Mouse (Mus musculus) intestine, postnatal 0 days (tissue): ENCODE measurements at regions not wholly inside any gene's neighbourhood (a gene's known extent, or its start where the extent isn't known, plus 50 kb on each side); places are given as distances from the start of the nearest gene placed in this dataset.

ENCODE experiments used
- ATAC-seq: fragments of 200-750 bp; cut with Nextera tagmentation; 2 replicates; pipeline ENCODE4 v1.8.0; 2017; ENCODE audit warnings: mild to moderate bottlenecking, moderate TSS enrichment, moderate library complexity
- H3K27ac ChIP-seq: fragments of 300-500 bp; sonication (generic); 2 replicates; pipeline ENCODE4 v1.5.1; 2014; ENCODE audit warnings: mild to moderate bottlenecking, low read depth, low read length, moderate library complexity
- H3K27me3 ChIP-seq: fragments of 300-500 bp; sonication (generic); replicated peaks from 2 replicates; pipeline ENCODE4 v1.6.1; 2014; ENCODE audit warnings: low read length, mixed read lengths; ENCODE audit not compliant: control insufficient read depth, insufficient read depth
- H3K36me3 ChIP-seq: fragments of 300-500 bp; sonication (generic); 2 replicates; pipeline ENCODE4 v1.6.1; 2014; ENCODE audit warnings: mild to moderate bottlenecking, moderate library complexity; ENCODE audit not compliant: control insufficient read depth, insufficient read depth
- H3K4me1 ChIP-seq: fragments of 300-500 bp; sonication (generic); replicated peaks from 2 replicates; pipeline ENCODE4 v1.6.1; 2014; ENCODE audit warnings: antibody characterized with exemption, low read length, mixed read lengths; ENCODE audit not compliant: control insufficient read depth, insufficient read depth
- H3K4me2 ChIP-seq: fragments of 300-500 bp; sonication (generic); replicated peaks from 2 replicates; pipeline ENCODE4 v1.6.1; 2014; ENCODE audit warnings: low read depth, mild to moderate bottlenecking, moderate library complexity
- H3K4me3 ChIP-seq: fragments of 300-500 bp; sonication (generic); 2 replicates; pipeline ENCODE4 v1.5.1; 2014; ENCODE audit warnings: low read depth, low read length
- H3K9ac ChIP-seq: fragments of 300-500 bp; sonication (generic); 2 replicates; pipeline ENCODE4 v1.6.1; 2014; ENCODE audit warnings: mild to moderate bottlenecking, low read depth, low read length
- H3K9me3 ChIP-seq: fragments of 300-500 bp; sonication (generic); 2 replicates; pipeline ENCODE4 v1.6.1; 2016; ENCODE audit warnings: mixed run types; ENCODE audit not compliant: control insufficient read depth
- CTCF ChIP-seq: sonication (generic); IDR thresholded peaks from 2 replicates; pipeline ENCODE4 v1.5.1; 2016; ENCODE audit warnings: low read depth, mild to moderate bottlenecking, control low read depth, antibody characterized with exemption, moderate library complexity
- WGBS: fragments of 180-500 bp; shearing (Covaris S2); extraction: QIAGEN DNeasy Blood & Tissue Kit; methylation state at CpG from one replicate; pipeline ENCODE4 v1.1.7; 2014; 5-methylcytosine and 5-hydroxymethylcytosine counted together

GRCm38 (mm10) chr3:6887053-6887700, 266.9 kb upstream of the 1700008P02Rik start:
- ATAC-seq = no peak
- no peak overlapping the region for H3K9ac ChIP-seq
- TF ChIP-seq CTCF = no peak
- H3K27me3 ChIP-seq = no peaks in the 10 kb centered on the region
- 76% methylated on average over 7 of the region's 7 CpGs for WGBS
- H3K27ac ChIP-seq = no peak overlapping the region
- no peaks in the 10 kb centered on the region for H3K36me3 ChIP-seq
- H3K4me2 ChIP-seq = no peak overlapping the region
- H3K9me3 ChIP-seq = no peaks in the 10 kb centered on the region
- H3K4me3 ChIP-seq = no peak overlapping the region
- no peaks in the 10 kb centered on the region for H3K4me1 ChIP-seq

- TF ChIP-seq CTCF = no peak
- Histone ChIP-seq H3K4me3 (no peak overlapping the region), H3K9ac (no peak overlapping the region), H3K36me3 (no peaks in the 10 kb centered on the region), H3K27me3 (no peaks in the 10 kb centered on the region), H3K27ac (no peak overlapping the region), H3K9me3 (no peaks in the 10 kb centered on the region), H3K4me1 (no peaks in the 10 kb centered on the region), H3K4me2 (no peak overlapping the region)
- no peak for ATAC-seq
- 81% methylated on average over 4 of the region's 4 CpGs for WGBS
Measured at GRCm38 (mm10) chr3:6886200-6887052, 266.2 kb upstream of the 1700008P02Rik start.

- H3K27me3 ChIP-seq = no peaks in the 10 kb centered on the region
- no peak overlapping the region for H3K4me3 ChIP-seq
- 83% methylated on average over 1 of the region's 1 CpGs for WGBS
- no peak for TF ChIP-seq CTCF
- H3K36me3 ChIP-seq = no peaks in the 10 kb centered on the region
- H3K9ac ChIP-seq = no peak overlapping the region
- H3K9me3 ChIP-seq = no peaks in the 10 kb centered on the region
- no peak overlapping the region for H3K4me2 ChIP-seq
- no peaks in the 10 kb centered on the region for H3K4me1 ChIP-seq
- H3K27ac ChIP-seq = no peak overlapping the region
- no peak for ATAC-seq
Measured at GRCm38 (mm10) chr3:6883401-6883800, 263.2 kb upstream of the 1700008P02Rik start.

- no peak overlapping the region for H3K4me3 ChIP-seq
- no peak for TF ChIP-seq CTCF
- H3K4me1 ChIP-seq = no peaks in the 10 kb centered on the region
- 85% methylated on average over 5 of the region's 5 CpGs for WGBS
- no peaks in the 10 kb centered on the region for H3K9me3 ChIP-seq
- no peak overlapping the region for H3K27ac ChIP-seq
- H3K36me3 ChIP-seq = no peaks in the 10 kb centered on the region
- no peaks in the 10 kb centered on the region for H3K27me3 ChIP-seq
- ATAC-seq = no peak
- no peak overlapping the region for H3K4me2 ChIP-seq
- no peak overlapping the region for H3K9ac ChIP-seq
Measured at GRCm38 (mm10) chr3:6876265-6876664, 256.0 kb upstream of the 1700008P02Rik start.

GRCm38 (mm10) chr3:6872170-6872569, 251.9 kb upstream of the 1700008P02Rik start:
- no peak for TF ChIP-seq CTCF
- Histone ChIP-seq H3K27ac (no peak overlapping the region), H3K4me2 (no peak overlapping the region), H3K4me1 (no peaks in the 10 kb centered on the region), H3K4me3 (no peak overlapping the region), H3K9ac (no peak overlapping the region), H3K9me3 (no peaks in the 10 kb centered on the region), H3K36me3 (no peaks in the 10 kb centered on the region), H3K27me3 (no peaks in the 10 kb centered on the region)
- WGBS = 82% methylated on average over 3 of the region's 3 CpGs
- ATAC-seq = no peak

- 69% methylated on average over 2 of the region's 2 CpGs for WGBS
- no peak for TF ChIP-seq CTCF
- no peak for ATAC-seq
Measured at GRCm38 (mm10) chr3:6871752-6872151, 251.5 kb upstream of the 1700008P02Rik start.

More at GRCm38 (mm10) chr3:6871752-6872151, 251.5 kb upstream of the 1700008P02Rik start:
- H3K27me3 ChIP-seq = no peaks in the 10 kb centered on the region
- no peak overlapping the region for H3K4me2 ChIP-seq
- H3K4me3 ChIP-seq = no peak overlapping the region
- no peak overlapping the region for H3K27ac ChIP-seq
- no peaks in the 10 kb centered on the region for H3K9me3 ChIP-seq
- H3K9ac ChIP-seq = no peak overlapping the region
- H3K36me3 ChIP-seq = no peaks in the 10 kb centered on the region
- no peaks in the 10 kb centered on the region for H3K4me1 ChIP-seq
